Mouse (Mus musculus): ENCODE data around the gene Ubr7. TPM values are rescaled to one million over a fixed set of nuclear protein-coding genes. Genes with fewer than 3 reads are reported as not detected.

Gene Ubr7
- total and polyA plus RNA-seq, 3 experiments = 46.3 to 80.4 (median 48.8) TPM

DNA sequence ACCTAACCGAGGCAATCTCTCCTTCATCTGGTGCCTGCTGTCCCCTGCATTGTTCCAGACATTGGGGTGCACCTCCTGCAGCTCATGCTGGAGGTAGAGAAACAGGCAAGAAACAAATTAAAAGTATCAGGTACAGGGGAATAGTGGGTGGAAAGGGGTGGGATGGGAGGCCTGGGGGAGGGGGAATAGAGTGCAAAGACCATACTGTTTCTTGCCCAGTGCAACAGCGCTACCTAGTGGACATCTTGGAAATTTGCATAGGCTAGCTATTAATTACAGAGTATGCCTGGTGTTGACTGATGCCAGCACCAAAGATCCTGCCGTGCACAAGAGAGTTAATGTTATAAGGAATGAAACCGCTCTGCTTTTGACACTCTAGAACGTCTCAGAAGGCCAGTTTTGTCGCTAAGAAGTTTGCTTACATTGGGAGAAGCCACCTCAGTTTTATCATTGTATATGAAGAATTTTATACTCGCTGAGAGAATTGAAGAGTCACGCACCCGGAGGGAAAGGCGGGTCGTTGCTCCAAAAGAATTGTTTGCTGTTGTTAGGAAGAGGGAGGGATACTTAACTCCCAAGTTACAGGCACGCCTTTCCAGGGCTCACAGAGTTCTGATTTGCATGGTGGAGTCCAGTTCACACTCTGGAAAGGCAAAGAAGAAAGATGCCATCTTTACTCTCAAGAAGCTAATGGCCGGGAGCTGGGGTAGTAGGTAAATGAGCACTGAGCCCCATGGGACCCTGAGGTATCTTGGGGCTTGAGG lies 38.0 kb upstream of the Ubr7 start (continued):
- TF ChIP-seq USF2 (conservative IDR thresholded peaks at IDR 0.05; ENCODE audit: low read depth, low read length) (no peak), MYC (IDR thresholded peaks at IDR 0.05; ENCODE audit: low read depth, low read length) (0 out of 2 replicates have a peak, but pooled peaks have one; percentile 22), NRF1 (IDR thresholded peaks at IDR 0.05; ENCODE audit: low read depth, low read length) (no peak)

DNA sequence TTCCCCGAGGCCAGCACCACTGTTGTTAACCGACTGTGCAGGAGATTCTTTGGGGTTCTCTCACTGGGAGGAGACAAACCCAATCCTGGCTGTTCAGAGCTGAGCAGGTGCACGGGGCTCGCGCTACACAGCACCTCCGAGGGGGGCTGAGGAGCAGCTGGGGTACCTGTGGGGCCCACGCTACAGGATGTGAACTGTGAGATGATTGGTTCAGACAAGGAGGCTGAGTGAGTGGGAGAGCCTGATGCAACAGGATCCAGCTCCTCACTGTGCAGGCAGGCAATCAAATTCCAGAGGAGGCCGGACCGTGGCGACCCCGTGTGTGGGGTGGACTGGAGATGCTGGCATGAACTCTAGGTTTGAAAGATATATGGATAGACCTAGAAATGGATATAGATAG lies 35.3 kb upstream of the Ubr7 start:
- H3K4me1 ChIP-seq (ENCODE audit: control insufficient read depth in 1 of 2, insufficient read depth in 2 of 2) = peaks cover 0 to 10% of the 10 kb centered on the region in 2 experiments; a peak in 2 of 4 replicates
- H3K4me2 ChIP-seq (ENCODE audit: insufficient read depth, low read depth, poor library complexity, severe bottlenecking) = no peak overlapping the region
- H3K27me3 ChIP-seq (replicated peaks) = no peaks in the 10 kb centered on the region
- H3K9ac ChIP-seq (ENCODE audit: insufficient read depth, low read depth) = no peak overlapping the region
- dilution Hi-C loops (cut with MboI; ENCODE audit: extremely low pct_ligation_motif_present, extremely low pct_unique_long_range_greater_than_20kb, low sequenced_read_pairs) (no loop called here), in situ Hi-C loops (cut with MboI; ENCODE audit: low pct_ligation_motif_present, low pct_unique_long_range_greater_than_20kb, low sequenced_read_pairs) (no loop called here)
- no peaks in the 10 kb centered on the region for H3K36me3 ChIP-seq (replicated peaks in 1 of 2; ENCODE audit: control insufficient read depth in 1 of 2, insufficient read depth in 1 of 2, low read length in 1 of 2)
- TF ChIP-seq USF1 (IDR thresholded peaks at IDR 0.05; ENCODE audit: low read depth, low read length) (no peak), POLR2A (IDR thresholded peaks at IDR 0.05; ENCODE audit: low read depth, low read length) (no peak), ELF1 (IDR thresholded peaks at IDR 0.05; ENCODE audit: low read depth, low read length) (no peak), RCOR1 (conservative IDR thresholded peaks at IDR 0.05; ENCODE audit: low read depth, low read length) (no peak), CTCF (conservative IDR thresholded peaks at IDR 0.05 in 1 of 2, IDR thresholded peaks at IDR 0.05 in 1 of 2; ENCODE audit: low read depth in 2 of 2, low read length in 2 of 2) (no peak), NELFE (IDR thresholded peaks at IDR 0.05; ENCODE audit: low read depth, low read length) (no peak), ZC3H11A (IDR thresholded peaks at IDR 0.05; ENCODE audit: low read depth, low read length) (no peak), BHLHE40 (IDR thresholded peaks at IDR 0.05; ENCODE audit: low read depth, low read length) (no peak), ZKSCAN1 (IDR thresholded peaks at IDR 0.05; ENCODE audit: borderline replicate concordance, low read depth, low read length) (no peak), SMC3 (IDR thresholded peaks at IDR 0.05; ENCODE audit: low read depth, low read length) (no peak), MAZ (IDR thresholded peaks at IDR 0.05; ENCODE audit: low read depth, low read length) (no peak)
- H3K4me3 ChIP-seq (replicated peaks in 1 of 3; ENCODE audit: low read depth in 2 of 3, low read length in 2 of 3, poor library complexity in 1 of 3) = no peak overlapping the region
- H3K79me2 ChIP-seq (replicated peaks; ENCODE audit: control insufficient read depth, extremely low read depth, insufficient read depth, poor library complexity, severe bottlenecking) = no peaks in the 10 kb centered on the region
- H3K9me3 ChIP-seq (replicated peaks; ENCODE audit: low read length) = no peaks in the 10 kb centered on the region
- no peak for DNase-seq (ENCODE audit: extremely low read depth)
- no peak overlapping the region for H3K27ac ChIP-seq (ENCODE audit: insufficient read depth, low read depth)

DNA sequence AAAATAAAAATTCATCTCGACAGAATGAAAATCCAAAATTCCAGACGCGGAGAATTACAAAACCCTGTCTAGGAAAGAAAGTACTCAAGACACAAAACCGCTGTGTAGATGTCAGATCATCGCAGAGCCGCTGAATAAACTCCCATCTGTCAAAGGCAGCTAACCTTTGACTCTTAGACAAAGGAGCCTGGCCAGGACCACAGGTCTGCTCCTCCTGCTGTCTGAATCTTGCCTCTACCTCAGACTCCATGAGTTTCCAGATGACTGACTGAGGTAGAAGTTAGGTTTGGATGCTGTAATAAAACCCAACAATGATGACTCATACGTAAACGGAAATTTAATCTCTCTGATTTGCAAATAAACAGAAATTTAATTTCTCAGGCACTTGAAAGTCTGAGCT lies 34.8 kb upstream of the Ubr7 start:
- Histone ChIP-seq H3K9ac (ENCODE audit: insufficient read depth, low read depth) (no peak overlapping the region), H3K9me3 (replicated peaks; ENCODE audit: low read length) (no peaks in the 10 kb centered on the region), H3K79me2 (replicated peaks; ENCODE audit: control insufficient read depth, extremely low read depth, insufficient read depth, poor library complexity, severe bottlenecking) (no peaks in the 10 kb centered on the region), H3K27me3 (replicated peaks) (no peaks in the 10 kb centered on the region), H3K4me2 (ENCODE audit: insufficient read depth, low read depth, poor library complexity, severe bottlenecking) (no peak overlapping the region), H3K4me3 (replicated peaks in 1 of 3; ENCODE audit: low read depth in 2 of 3, low read length in 2 of 3, poor library complexity in 1 of 3) (no peak overlapping the region), H3K36me3 (replicated peaks in 1 of 2; ENCODE audit: control insufficient read depth in 1 of 2, insufficient read depth in 1 of 2, low read length in 1 of 2) (no peaks in the 10 kb centered on the region), H3K27ac (ENCODE audit: insufficient read depth, low read depth) (no peak overlapping the region), H3K4me1 (ENCODE audit: control insufficient read depth in 1 of 2, insufficient read depth in 2 of 2) (peaks cover 0 to 10% of the 10 kb centered on the region in 2 experiments; a peak in 2 of 4 replicates)
- dilution Hi-C loops (cut with MboI; ENCODE audit: extremely low pct_ligation_motif_present, extremely low pct_unique_long_range_greater_than_20kb, low sequenced_read_pairs) (no loop called here), in situ Hi-C loops (cut with MboI; ENCODE audit: low pct_ligation_motif_present, low pct_unique_long_range_greater_than_20kb, low sequenced_read_pairs) (no loop called here)
- no peak for DNase-seq (ENCODE audit: extremely low read depth)
- no peak for TF ChIP-seq ELF1 (IDR thresholded peaks at IDR 0.05; ENCODE audit: low read depth, low read length)
- TF ChIP-seq SIN3A (IDR thresholded peaks at IDR 0.05; ENCODE audit: low read length) = no peak
- TF ChIP-seq MAZ (IDR thresholded peaks at IDR 0.05; ENCODE audit: low read depth, low read length) = no peak
- TF ChIP-seq CTCF (conservative IDR thresholded peaks at IDR 0.05 in 1 of 2, IDR thresholded peaks at IDR 0.05 in 1 of 2; ENCODE audit: low read depth in 2 of 2, low read length in 2 of 2) = no peak
- no peak for TF ChIP-seq ETS1 (conservative IDR thresholded peaks at IDR 0.05; ENCODE audit: low read depth, low read length)
- TF ChIP-seq ZNF384 (IDR thresholded peaks at IDR 0.05; ENCODE audit: low read depth, low read length) = no peak
- no peak for TF ChIP-seq ZC3H11A (IDR thresholded peaks at IDR 0.05; ENCODE audit: low read depth, low read length)
- no peak for TF ChIP-seq MEF2A (IDR thresholded peaks at IDR 0.05; ENCODE audit: borderline replicate concordance, low read depth, low read length)
- TF ChIP-seq E2F4 (IDR thresholded peaks at IDR 0.05; ENCODE audit: insufficient replicate concordance, low read depth, low read length) = no peak
- no peak for TF ChIP-seq RCOR1 (conservative IDR thresholded peaks at IDR 0.05; ENCODE audit: low read depth, low read length)
- TF ChIP-seq POLR2AphosphoS2 (IDR thresholded peaks at IDR 0.05; ENCODE audit: low read depth, low read length) = no peak
- no peak for TF ChIP-seq MYC (IDR thresholded peaks at IDR 0.05; ENCODE audit: low read depth, low read length)
- TF ChIP-seq MAX (IDR thresholded peaks at IDR 0.05; ENCODE audit: low read length) = no peak
- no peak for TF ChIP-seq NELFE (IDR thresholded peaks at IDR 0.05; ENCODE audit: low read depth, low read length)
- no peak for TF ChIP-seq TBP (conservative IDR thresholded peaks at IDR 0.05; ENCODE audit: low read depth, low read length)
- no peak for TF ChIP-seq SMC3 (IDR thresholded peaks at IDR 0.05; ENCODE audit: low read depth, low read length)
- TF ChIP-seq CHD2 (IDR thresholded peaks at IDR 0.05; ENCODE audit: low read length) = no peak
- TF ChIP-seq POLR2A (IDR thresholded peaks at IDR 0.05; ENCODE audit: low read depth, low read length) = no peak

All from CH12.LX (cell line).